Mouse (Mus musculus) layer of hippocampus, adult 2 months (tissue): ENCODE measurements at regions not wholly inside any gene's neighbourhood (a gene's known extent, or its start where the extent isn't known, plus 50 kb on each side); places are given as distances from the start of the nearest gene placed in this dataset.
A peak's percentile ranks its signal among the peaks of the same experiment; 100 is the strongest.

Experiments
- DNase-seq, 2 experiments: peaks; one replicate each; pipeline ENCODE4 v3.0.0; 2022; ENCODE audit warnings: low spot score in 2 of 2
- H3K27ac ChIP-seq: fragments of 200-600 bp; 2 replicates; pipeline ENCODE4 v1.8.1; 2022
- H3K4me3 ChIP-seq: fragments of 200-600 bp; 2 replicates; pipeline ENCODE4 v1.8.1; 2022; ENCODE audit warnings: mild to moderate bottlenecking
- CTCF ChIP-seq: fragments of 200-600 bp; conservative IDR thresholded peaks from 2 replicates; pipeline ENCODE4 v1.8.1; 2022; ENCODE audit warnings: antibody characterized with exemption, mild to moderate bottlenecking, moderate library complexity

- no peak for TF ChIP-seq CTCF
- H3K4me3 ChIP-seq, result no peak overlapping the region
- DNase-seq, result no peak
- H3K27ac ChIP-seq, result no peak overlapping the region
Observed at GRCm38 (mm10) chr16:72152920-72153319, 155.2 kb upstream of the Robo1 start.

GRCm38 (mm10) chr16:72157913-72158312 is 150.2 kb upstream of the Robo1 start:
- no peak for TF ChIP-seq CTCF
- H3K4me3 ChIP-seq, result no peak overlapping the region
- no peak for DNase-seq
- no peak overlapping the region for H3K27ac ChIP-seq

- Histone ChIP-seq H3K27ac (no peak overlapping the region), H3K4me3 (no peak overlapping the region)
- no peak for TF ChIP-seq CTCF
- DNase-seq, result no peak
Observed at GRCm38 (mm10) chr16:72159411-72159810, 148.7 kb upstream of the Robo1 start.

GRCm38 (mm10) chr16:72175727-72176126 is 132.4 kb upstream of the Robo1 start:
- DNase-seq, result no peak

GRCm38 (mm10) chr16:72194320-72194719 is 113.8 kb upstream of the Robo1 start:
- no peak for DNase-seq
- Histone ChIP-seq H3K4me3 (no peak overlapping the region), H3K27ac (no peak overlapping the region)
- TF ChIP-seq CTCF, result no peak

More at GRCm38 (mm10) chr16:72175727-72176126, 132.4 kb upstream of the Robo1 start:
- TF ChIP-seq CTCF, result no peak
- H3K4me3 ChIP-seq, result no peak overlapping the region
- H3K27ac ChIP-seq, result no peak overlapping the region

- peak overlapping the region; percentile 43 for H3K4me3 ChIP-seq
- peak; percentile 55 to 70 for DNase-seq
- H3K27ac ChIP-seq, result peak overlapping the region; percentile 78; the same call in 1 of the 2 replicates
- peak; percentile 92 for TF ChIP-seq CTCF
Observed at GRCm38 (mm10) chr16:72215360-72216013, 92.6 kb upstream of the Robo1 start.

- H3K4me3 ChIP-seq, result no peak overlapping the region
- peak; percentile 89 for TF ChIP-seq CTCF
- DNase-seq, result no peak
- H3K27ac ChIP-seq, result no peak overlapping the region
Observed at GRCm38 (mm10) chr16:72218021-72218420, 90.1 kb upstream of the Robo1 start.

GRCm38 (mm10) chr16:72221912-72222502 is 86.1 kb upstream of the Robo1 start:
- TF ChIP-seq CTCF, result no peak
- Histone ChIP-seq H3K27ac (0 out of 2 replicates have a peak overlapping the region, but pooled peaks have one; percentile 3), H3K4me3 (0 out of 2 replicates have a peak overlapping the region, but pooled peaks have one; percentile 5)
- DNase-seq, result peak in 1 of 2 experiments; percentile 21

- DNase-seq, result no peak
- no peak for TF ChIP-seq CTCF
- H3K27ac ChIP-seq, result no peak overlapping the region
- no peak overlapping the region for H3K4me3 ChIP-seq
Observed at GRCm38 (mm10) chr16:72223860-72224259, 84.2 kb upstream of the Robo1 start.

- no peak for DNase-seq
- no peak overlapping the region for H3K4me3 ChIP-seq
- no peak for TF ChIP-seq CTCF
- H3K27ac ChIP-seq, result no peak overlapping the region
Observed at GRCm38 (mm10) chr16:72225157-72225880, 82.8 kb upstream of the Robo1 start.

GRCm38 (mm10) chr16:72234366-72234765 is 73.7 kb upstream of the Robo1 start:
- DNase-seq, result no peak
- no peak overlapping the region for H3K27ac ChIP-seq
- no peak for TF ChIP-seq CTCF
- no peak overlapping the region for H3K4me3 ChIP-seq

GRCm38 (mm10) chr16:72239631-72240030 is 68.5 kb upstream of the Robo1 start:
- no peak overlapping the region for H3K27ac ChIP-seq

GRCm38 (mm10) chr16:72256388-72256787 is 51.7 kb upstream of the Robo1 start:
- no peak overlapping the region for H3K27ac ChIP-seq
- DNase-seq, result no peak
- TF ChIP-seq CTCF, result no peak
- no peak overlapping the region for H3K4me3 ChIP-seq

More at GRCm38 (mm10) chr16:72239631-72240030, 68.5 kb upstream of the Robo1 start:
- H3K4me3 ChIP-seq, result no peak overlapping the region
- TF ChIP-seq CTCF, result no peak
- DNase-seq, result no peak
